Mouse (Mus musculus) left cerebral cortex, postnatal 4 days (tissue): ENCODE results near the gene Epn2. TPM values are rescaled to one million over a fixed set of nuclear protein-coding genes. Genes with fewer than 3 reads are reported as not detected.

Experiments used
- DNase-seq: peaks from one replicate; pipeline ENCODE4 v3.0.0-alpha.2; 2022
- intact Hi-C: fragments of 180-260 bp; cut with DNase I; formaldehyde crosslinking; loops from one replicate; pipeline ENCODE4 v1.15.1; 2025
- total RNA-seq, 2 experiments: library from RNA; stranded (reverse); gene quantifications; 2 replicates each; pipeline ENCODE4 v1.2.3; 2021

The Epn2 gene
- total RNA-seq, 2 experiments from 2014 or later, result 99.3 to 99.6 TPM

- DNase-seq, result no peak
Measured at GRCm38 (mm10) chr11:61493525-61494128, 85.9 kb downstream of the Epn2 start.

GRCm38 (mm10) chr11:61492749-61493401, 86.6 kb downstream of the Epn2 start:
- intact Hi-C loops, result no loop called here
- no peak for DNase-seq

More at GRCm38 (mm10) chr11:61493525-61494128, 85.9 kb downstream of the Epn2 start:
- intact Hi-C loops, result no loop called here

GRCm38 (mm10) chr11:61490944-61491520, 88.5 kb downstream of the Epn2 start:
- DNase-seq, result no peak
- intact Hi-C loops, result no loop called here

GRCm38 (mm10) chr11:61489874-61490273, 89.6 kb downstream of the Epn2 start:
- intact Hi-C loops, result no loop called here

GRCm38 (mm10) chr11:61489085-61489484, 90.4 kb downstream of the Epn2 start:
- no peak for DNase-seq
- intact Hi-C loops, result no loop called here

More at GRCm38 (mm10) chr11:61489874-61490273, 89.6 kb downstream of the Epn2 start:
- DNase-seq, result no peak

GRCm38 (mm10) chr11:61487936-61488335, 91.6 kb downstream of the Epn2 start:
- no peak for DNase-seq

GRCm38 (mm10) chr11:61487401-61487800, 92.1 kb downstream of the Epn2 start:
- intact Hi-C loops, result no loop called here
- peak; percentile 90 for DNase-seq

More at GRCm38 (mm10) chr11:61487936-61488335, 91.6 kb downstream of the Epn2 start:
- intact Hi-C loops, result no loop called here

GRCm38 (mm10) chr11:61486458-61487219, 92.8 kb downstream of the Epn2 start:
- intact Hi-C loops, result no loop called here
- DNase-seq, result peak; percentile 64

GRCm38 (mm10) chr11:61485541-61486457, 93.7 kb downstream of the Epn2 start:
- intact Hi-C loops, result no loop called here
- no peak for DNase-seq

GRCm38 (mm10) chr11:61484613-61485540, 94.6 kb downstream of the Epn2 start, which contains the start of gene Mfap4:
Mfap4 (plus strand) TSS chr11:61485431.
- peak; percentile 94 for DNase-seq

GRCm38 (mm10) chr11:61484256-61484612, 95.3 kb downstream of the Epn2 start:
- peak; percentile 57 for DNase-seq
- intact Hi-C loops, result no loop called here

More at GRCm38 (mm10) chr11:61484613-61485540, 94.6 kb downstream of the Epn2 start, which contains the start of gene Mfap4:
- intact Hi-C loops, result no loop called here

- intact Hi-C loops, result no loop called here
- DNase-seq, result no peak
Measured at GRCm38 (mm10) chr11:61483226-61483845, 96.2 kb downstream of the Epn2 start.

GRCm38 (mm10) chr11:61481239-61482090, 98.0 kb downstream of the Epn2 start:
- DNase-seq, result peak; percentile 73
- intact Hi-C loops, result no loop called here

GRCm38 (mm10) chr11:61478788-61479187, 100.7 kb downstream of the Epn2 start:
- DNase-seq, result no peak
- intact Hi-C loops, result no loop called here

GRCm38 (mm10) chr11:61477566-61478508, 101.7 kb downstream of the Epn2 start:
- intact Hi-C loops, result no loop called here
- no peak for DNase-seq

- DNase-seq, result no peak
- intact Hi-C loops, result no loop called here
Measured at GRCm38 (mm10) chr11:61476786-61477382, 102.6 kb downstream of the Epn2 start.
